Mouse (Mus musculus): ENCODE results near the gene Hoxc8.

Gene Hoxc8

DNA sequence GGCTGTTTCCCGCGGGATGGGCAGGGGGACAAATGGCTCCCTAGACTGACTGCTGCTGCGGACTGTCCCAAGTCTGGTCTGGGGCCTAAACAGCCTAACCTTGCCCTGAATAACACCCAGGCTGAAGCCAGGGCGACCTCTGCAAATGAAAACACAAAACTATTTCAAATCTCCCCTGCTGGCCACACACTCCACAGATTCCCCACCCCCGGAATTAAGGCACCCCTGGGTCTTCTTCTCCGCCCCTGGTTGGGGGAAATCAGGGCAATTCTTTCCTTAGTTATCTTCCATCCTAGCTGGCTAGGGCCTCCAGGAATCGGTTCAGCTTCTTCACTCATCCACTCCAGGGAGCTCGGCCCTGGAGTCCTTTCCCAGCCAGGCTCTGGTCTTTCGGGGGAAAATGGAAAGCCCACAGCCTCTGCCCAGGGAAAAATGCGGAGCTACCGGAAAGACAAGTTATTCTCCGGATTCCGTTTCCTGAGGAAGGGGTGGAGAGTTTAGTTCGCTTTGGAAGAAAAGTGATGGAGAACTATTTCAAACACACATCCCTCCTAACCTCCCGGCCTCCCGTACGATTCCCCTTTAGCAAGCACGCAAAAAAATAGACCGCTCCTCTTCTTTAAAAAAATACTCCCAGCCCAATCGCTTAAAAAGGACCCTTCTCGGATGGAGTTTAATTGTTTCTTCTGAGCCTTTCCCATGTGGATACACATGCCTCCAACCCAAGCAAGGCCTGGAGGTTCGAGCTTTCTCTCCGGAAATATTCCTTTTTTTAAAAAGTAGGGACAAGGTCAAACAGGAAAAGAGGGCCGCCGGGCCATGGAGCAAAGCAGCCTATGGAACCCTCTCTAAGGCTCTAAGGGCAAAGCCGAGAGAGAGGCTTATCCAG lies 25.2 kb upstream of the Hoxc8 start:
- DNase-seq (ENCODE audit: low read depth, low spot score), result no peak

- DNase-seq (ENCODE audit: low read depth, low spot score), result no peak
Observed at GRCm38 (mm10) chr15:102965892-102966775, 24.3 kb upstream of the Hoxc8 start.

DNA sequence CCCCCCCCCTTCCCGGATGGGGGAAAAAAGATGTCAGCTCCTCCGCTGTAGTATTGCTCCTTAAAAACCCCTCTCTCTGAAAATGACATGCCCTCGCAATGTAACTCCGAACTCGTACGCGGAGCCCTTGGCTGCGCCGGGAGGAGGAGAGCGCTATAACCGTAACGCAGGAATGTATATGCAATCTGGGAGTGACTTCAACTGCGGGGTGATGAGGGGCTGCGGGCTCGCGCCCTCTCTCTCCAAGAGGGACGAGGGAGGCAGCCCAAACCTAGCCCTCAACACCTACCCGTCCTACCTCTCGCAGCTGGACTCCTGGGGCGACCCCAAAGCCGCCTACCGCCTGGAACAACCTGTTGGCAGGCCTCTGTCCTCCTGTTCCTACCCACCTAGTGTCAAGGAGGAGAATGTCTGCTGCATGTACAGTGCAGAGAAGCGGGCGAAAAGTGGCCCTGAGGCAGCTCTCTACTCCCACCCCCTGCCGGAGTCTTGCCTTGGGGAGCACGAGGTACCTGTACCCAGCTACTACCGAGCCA lies 23.6 kb upstream of the Hoxc8 start, which contains the start of gene Hoxc10:
Gene Hoxc10, plus strand, starts transcription at position 21 of the 536 bp plus-strand sequence.
- DNase-seq (ENCODE audit: low read depth, low spot score), result no peak

DNA sequence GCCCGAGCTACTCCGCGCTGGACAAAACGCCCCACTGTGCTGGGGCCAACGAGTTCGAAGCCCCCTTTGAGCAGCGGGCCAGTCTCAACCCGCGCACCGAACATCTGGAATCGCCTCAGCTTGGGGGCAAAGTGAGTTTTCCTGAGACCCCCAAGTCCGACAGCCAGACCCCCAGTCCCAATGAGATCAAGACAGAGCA lies 23.2 kb upstream of the Hoxc8 start, which contains the start of gene Hoxc5:
Gene Hoxc5, plus strand, starts transcription at position 132 of the 199 bp plus-strand sequence.
- no peak for DNase-seq (ENCODE audit: low read depth, low spot score)

DNA sequence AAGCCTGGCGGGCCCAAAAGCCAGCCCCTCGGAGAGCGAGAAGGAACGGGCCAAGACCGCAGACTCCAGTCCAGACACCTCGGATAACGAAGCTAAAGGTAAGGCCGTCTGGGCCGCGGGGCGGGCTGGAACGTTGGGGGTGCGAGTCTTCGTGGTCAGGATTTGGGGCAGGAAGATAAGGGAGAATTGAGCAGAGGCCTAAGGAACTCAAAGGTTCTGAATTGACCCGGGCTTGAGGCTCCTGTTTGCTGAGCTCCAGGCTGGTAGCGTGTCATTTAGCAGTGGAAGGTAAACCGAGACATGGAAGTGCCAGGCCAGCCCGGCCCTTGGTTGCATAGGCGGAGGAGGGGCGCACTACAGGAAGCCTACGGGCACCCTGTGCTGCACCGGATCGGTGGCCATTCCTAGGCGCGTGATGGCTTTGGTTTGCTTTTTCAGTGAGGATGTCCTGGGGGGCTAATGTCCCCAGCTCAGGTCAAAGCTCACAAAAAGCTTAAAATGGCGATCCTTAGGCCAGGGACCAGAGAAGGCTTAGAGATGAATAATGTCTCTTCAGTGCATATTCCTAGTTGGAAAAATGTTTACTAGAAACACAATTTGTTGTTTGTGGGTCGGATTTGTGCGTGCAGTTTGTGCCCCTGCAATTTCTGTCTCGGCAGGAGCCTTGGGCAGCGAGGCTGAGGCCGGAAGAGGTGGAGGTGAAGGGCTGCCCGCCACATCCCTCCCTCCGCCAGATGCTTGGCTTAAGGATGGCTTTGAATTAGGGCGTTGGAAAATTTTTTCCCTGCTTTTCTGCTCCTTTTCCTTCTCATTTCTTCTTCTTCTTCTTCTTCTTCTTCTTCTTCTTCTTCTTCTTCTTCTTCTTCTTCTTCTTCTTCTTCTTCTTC lies 22.7 kb upstream of the Hoxc8 start:
- DNase-seq (ENCODE audit: low read depth, low spot score), result no peak

- DNase-seq (ENCODE audit: low read depth, low spot score), result no peak
Observed at GRCm38 (mm10) chr15:102969296-102969695, 21.1 kb upstream of the Hoxc8 start.

GRCm38 (mm10) chr15:102970740-102971139 lies 19.7 kb upstream of the Hoxc8 start:
- no peak for DNase-seq (ENCODE audit: low read depth, low spot score)

DNA sequence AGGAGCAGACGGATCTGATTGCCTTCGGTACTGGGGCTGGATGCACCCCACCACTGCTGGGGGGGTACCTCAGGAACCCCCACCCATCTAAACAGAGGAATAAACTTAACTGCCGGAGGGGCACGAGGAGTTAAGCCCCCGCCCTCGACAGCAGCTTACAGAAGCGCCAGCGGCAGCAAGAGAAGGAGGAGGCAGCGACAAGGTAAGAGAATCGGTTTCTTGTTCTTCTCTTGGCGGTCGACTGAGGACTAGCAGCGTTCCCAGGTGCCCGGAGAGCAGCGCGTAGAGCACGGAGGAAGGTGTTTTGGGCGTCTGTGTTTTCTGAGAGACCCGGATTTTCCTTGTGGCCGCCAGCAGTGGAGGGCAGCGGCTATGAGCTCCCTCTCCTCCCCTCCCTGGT lies 18.2 kb upstream of the Hoxc8 start:
- no peak for DNase-seq (ENCODE audit: low read depth, low spot score)

GRCm38 (mm10) chr15:102972753-102973152 lies 17.7 kb upstream of the Hoxc8 start:
- DNase-seq (ENCODE audit: low read depth, low spot score), result no peak

DNA sequence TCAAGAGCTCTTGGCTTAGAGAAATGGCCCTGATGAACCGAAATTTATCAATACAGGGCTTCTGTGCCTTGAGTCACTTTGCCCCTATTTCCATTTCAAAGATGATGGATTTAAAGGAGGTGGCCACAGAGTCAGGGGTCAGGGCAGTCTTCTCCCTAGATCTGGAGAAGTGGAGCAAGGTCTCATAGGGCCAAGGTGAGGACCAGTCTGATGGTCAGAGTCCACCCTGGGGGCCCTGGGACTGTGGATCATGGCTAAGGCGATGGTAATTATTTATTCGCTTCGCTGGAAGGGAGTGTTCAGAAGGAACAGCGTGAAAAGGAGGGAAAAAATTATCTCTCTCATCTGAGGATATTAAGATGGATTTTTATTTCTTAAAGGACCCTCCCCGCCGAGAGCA lies 15.4 kb upstream of the Hoxc8 start:
- DNase-seq (ENCODE audit: low read depth, low spot score), result no peak

DNA sequence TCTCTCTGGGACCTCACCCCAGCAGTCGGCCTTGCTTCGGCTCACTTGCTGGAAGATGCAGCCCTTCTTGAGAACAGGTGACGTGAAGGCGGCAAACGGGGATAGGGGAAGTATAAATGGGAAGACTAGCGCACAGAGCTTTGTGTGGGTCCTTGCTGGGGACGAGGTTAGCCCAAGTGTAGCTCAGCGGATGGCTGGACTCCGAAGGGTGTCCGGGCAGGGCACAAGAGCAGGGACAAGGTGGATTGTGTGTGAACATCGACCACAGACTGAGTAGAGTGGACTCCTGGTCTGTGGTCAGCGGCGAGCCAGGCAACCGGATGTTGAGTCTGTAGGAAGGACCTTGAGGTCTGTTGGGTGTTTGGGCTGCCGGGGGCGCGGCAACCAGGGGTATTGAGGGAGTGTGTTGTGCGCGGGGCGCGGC lies 14.7 kb upstream of the Hoxc8 start:
- no peak for DNase-seq (ENCODE audit: low read depth, low spot score)

DNA sequence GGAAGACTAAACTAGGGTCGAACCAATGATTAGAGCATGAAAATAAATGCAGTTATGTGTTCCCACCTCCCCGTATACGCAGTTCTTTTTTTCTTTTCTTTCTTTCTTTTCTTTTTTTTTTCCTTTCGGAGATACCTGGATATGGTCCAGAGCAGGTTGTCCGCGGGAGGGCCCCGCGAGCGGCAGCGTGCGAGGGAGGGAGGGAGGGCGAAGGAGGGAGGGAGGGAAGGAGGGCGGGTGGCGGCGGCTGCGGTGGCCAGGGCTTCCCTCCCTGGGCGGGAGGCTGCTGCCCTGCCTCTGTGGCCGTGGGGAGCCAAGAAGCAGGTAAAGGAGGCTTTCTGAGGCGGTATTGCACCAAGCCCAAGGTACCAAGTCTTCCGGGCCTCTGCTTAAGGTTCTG lies 14.2 kb upstream of the Hoxc8 start, which contains the start of gene Hoxc9:
Gene Hoxc9, plus strand, starts transcription at position 269 of the 400 bp plus-strand sequence.
- no peak for DNase-seq (ENCODE audit: low read depth, low spot score)

DNA sequence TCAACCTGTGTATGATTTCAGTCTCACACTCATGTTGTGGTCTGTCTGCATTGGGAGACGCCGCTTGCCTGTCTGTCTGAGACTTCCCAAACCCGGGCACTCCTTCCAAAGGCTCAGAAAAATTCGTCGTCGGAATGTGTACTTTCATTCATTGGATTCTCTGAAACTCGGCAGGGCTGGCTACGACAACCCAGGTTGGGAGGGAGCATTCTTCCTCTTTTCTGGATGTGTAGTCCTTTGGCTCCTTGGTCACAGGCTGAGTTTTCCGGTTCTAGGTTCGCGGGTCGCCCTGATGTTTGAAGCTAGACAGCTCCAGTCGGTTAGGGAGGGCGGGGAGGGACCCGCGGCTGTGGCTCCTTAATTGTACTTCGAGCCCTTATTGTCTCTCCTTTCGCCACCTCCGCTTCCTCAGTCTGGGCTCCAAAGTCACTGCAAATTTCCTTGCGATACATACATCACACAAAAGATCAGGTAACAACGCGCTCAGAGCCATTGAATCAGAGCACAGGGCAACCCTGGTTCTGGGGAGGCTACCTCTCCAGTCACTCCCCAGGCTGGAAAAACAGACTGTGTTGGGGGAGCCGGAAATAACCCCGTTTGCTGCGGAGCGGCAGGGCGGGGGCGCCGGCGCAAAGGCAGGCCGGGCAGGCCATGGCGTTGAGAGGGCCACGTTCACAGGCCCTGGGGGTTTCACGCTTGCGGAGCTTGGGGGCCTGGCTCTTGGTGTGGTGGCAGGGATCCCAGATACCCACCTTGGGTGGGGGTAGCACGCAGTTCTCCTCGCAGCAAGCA lies 13.6 kb upstream of the Hoxc8 start:
- DNase-seq (ENCODE audit: low read depth, low spot score), result no peak

DNA sequence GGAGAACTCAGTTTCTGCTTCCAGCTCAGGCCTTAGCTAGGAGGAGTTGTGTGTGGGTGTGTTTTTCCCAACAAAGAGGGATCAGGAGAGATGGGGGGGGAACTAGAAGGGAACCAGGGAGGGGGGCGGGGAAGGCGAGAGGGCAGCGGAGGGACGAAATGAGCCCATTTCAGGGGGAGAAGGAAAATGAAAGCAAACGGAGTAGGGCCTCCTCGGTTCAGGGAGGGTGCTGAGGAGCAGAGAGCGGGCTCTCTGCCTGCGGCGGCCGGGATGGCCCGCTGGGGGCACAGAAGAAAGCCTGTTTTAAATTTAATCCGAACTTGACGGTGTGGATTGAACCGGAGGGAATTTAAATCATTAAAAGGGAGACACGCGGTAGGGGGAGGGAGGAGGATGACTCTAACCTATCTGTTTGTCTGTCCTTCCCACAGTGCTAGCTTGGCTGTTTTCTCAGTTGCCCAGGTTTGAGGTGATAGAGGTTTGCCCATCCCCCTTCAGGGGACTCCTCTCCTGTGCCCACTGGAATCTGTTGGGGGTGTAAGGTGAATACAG lies 12.9 kb upstream of the Hoxc8 start:
- DNase-seq (ENCODE audit: low read depth, low spot score), result no peak

DNA sequence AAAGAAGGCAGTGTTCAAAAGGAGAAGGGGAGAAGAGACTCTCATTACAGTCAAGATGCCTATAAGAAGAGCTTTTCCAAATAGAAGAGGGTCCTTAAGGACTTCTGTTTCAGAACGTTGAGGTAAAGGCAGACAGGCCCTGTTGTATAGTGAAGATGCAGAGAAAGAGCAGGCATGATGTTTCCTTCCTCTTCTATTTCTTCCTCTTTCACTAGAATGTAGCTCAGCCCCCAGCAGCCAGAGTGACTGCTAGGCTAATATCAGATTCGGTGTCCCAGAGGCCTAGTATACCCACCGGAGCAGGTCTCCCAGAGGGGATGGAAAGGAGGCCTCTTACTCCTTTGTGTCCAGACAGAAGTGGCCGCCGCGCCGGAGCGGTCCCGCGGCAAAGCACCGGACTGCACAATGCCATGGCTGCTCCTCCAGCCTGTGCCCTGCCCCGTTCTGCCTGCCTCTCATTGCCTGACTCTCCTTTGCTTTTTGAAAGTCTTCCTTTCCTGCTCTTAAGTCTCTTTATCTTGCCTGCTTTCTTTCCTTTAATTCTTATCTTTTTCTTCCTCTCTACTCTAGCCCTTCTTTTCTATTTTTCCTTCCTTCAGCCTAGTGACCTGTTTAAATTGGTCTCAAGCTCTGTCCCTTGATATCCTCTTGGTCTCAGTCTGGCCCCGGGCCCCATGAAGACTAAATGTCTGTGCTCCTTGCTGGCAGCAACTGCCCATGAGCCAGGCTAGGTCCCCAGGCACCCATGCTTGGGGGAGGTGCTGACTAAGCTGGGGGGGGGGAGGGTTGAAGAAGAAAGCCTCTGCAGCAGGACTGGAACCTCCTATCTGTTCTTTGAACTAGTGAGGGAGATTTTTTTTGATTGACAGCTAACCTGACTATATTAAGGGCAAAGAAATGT lies 11.5 kb upstream of the Hoxc8 start:
- DNase-seq (ENCODE audit: low read depth, low spot score), result no peak

DNA sequence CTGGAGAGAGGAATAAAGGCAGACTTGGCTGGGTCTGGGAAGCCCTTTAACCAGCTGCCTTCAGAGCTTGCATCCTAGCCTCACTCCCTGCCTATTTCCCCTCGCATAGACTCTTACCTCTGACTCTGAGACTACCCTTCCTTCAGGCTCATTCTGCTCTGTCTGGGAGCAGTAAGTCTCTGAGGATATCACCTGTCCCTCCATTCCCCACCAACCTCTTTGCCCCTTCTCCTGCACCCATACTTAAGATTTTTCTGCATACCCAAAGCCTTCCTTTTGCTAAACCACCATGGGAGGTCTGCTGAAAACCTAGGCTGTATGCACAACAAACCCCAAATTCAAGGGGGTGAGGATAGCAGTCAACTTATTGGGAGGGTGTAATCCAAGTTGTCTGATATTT lies 10.5 kb upstream of the Hoxc8 start:
- DNase-seq (ENCODE audit: low read depth, low spot score), result no peak

- DNase-seq (ENCODE audit: low read depth, low spot score), result no peak
Observed at GRCm38 (mm10) chr15:102980352-102980751, 10.1 kb upstream of the Hoxc8 start.

- no peak for DNase-seq (ENCODE audit: low read depth, low spot score)
Observed at GRCm38 (mm10) chr15:102980912-102981311, 9.5 kb upstream of the Hoxc8 start.
